Mouse (Mus musculus) cortical plate, adult 2 months (tissue): Measurements from ENCODE around the gene Senp5. TPM values are rescaled to one million over a fixed set of nuclear protein-coding genes. Genes with fewer than 3 reads are reported as not detected.

Experiments used
- H3K27ac ChIP-seq: fragments of 200-500 bp; 2 replicates; pipeline ENCODE4 v1.5.1; 2012; ENCODE audit warnings: low read length, control low read depth, inconsistent platforms; ENCODE audit not compliant: insufficient read depth
- H3K4me1 ChIP-seq: fragments of 200-500 bp; 2 replicates; pipeline ENCODE4 v1.6.1; 2011; ENCODE audit warnings: low read length; ENCODE audit not compliant: control insufficient read depth, insufficient read depth
- H3K4me3 ChIP-seq: fragments of 200-500 bp; 2 replicates; pipeline ENCODE4 v1.5.1; 2011; ENCODE audit warnings: mild to moderate bottlenecking, low read length, control low read depth; ENCODE audit not compliant: insufficient read depth
- CTCF ChIP-seq: fragments of 200-500 bp; IDR thresholded peaks from 2 replicates; pipeline ENCODE4 v1.5.1; 2011; ENCODE audit warnings: mild to moderate bottlenecking, control low read depth, low read length; ENCODE audit not compliant: insufficient read depth; ENCODE audit errors: extremely low read depth
- POLR2A ChIP-seq: fragments of 200-500 bp; IDR thresholded peaks from 2 replicates; pipeline ENCODE4 v1.6.1; 2011; ENCODE audit warnings: mild to moderate bottlenecking, low read length, control low read depth; ENCODE audit not compliant: insufficient read depth; ENCODE audit errors: extremely low read depth
- polyA plus RNA-seq: library from polyadenylated mRNA; depleted of rRNA; stranded (reverse); fragments of >200 nt; gene quantifications from 2 replicates; pipeline ENCODE4 v1.2.3, GENCODE M21; 2012

Senp5 gene
- polyA plus RNA-seq, 1 experiment: 22.0 TPM

- no peak overlapping the region for H3K27ac ChIP-seq
- peaks cover 4% of the 10 kb centered on the region; the same call in 1 of the 2 replicates for H3K4me1 ChIP-seq
- H3K4me3 ChIP-seq: no peak overlapping the region
- TF ChIP-seq POLR2A (no peak), CTCF (peak; percentile 65)
These were observed 59.1 kb downstream of the Senp5 start for GRCm38 (mm10) chr16:31943980-31944379.

- Histone ChIP-seq H3K4me1 (0 out of 2 replicates have a peak, but pooled peaks cover 3% of the 10 kb centered on the region), H3K4me3 (no peak overlapping the region), H3K27ac (no peak overlapping the region)
- TF ChIP-seq POLR2A (no peak), CTCF (no peak)
These were observed 62.5 kb downstream of the Senp5 start for GRCm38 (mm10) chr16:31940586-31940985.

DNA sequence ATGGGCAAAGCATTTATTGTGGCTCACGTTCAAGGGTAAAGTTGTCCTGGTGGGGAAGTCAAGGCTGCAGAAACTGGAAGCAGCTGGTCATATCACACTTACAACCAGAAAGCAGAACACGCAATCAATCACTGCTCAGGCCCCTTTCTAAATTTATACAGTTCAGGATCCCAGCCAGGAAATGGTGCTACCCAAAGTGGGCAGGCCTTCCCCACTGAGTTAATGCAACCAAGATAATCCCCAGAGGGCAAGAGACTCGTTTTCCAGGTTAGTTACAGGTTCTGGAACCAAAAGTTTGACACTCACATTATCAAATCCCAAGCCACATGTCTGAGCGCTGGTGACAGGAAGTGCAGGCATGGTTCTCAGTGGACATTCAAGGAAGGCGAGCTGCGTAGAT, 64.2 kb downstream of the Senp5 start:
- Histone ChIP-seq H3K4me1 (no peaks in the 10 kb centered on the region), H3K4me3 (no peak overlapping the region), H3K27ac (no peak overlapping the region)
- TF ChIP-seq CTCF (no peak), POLR2A (no peak)

DNA sequence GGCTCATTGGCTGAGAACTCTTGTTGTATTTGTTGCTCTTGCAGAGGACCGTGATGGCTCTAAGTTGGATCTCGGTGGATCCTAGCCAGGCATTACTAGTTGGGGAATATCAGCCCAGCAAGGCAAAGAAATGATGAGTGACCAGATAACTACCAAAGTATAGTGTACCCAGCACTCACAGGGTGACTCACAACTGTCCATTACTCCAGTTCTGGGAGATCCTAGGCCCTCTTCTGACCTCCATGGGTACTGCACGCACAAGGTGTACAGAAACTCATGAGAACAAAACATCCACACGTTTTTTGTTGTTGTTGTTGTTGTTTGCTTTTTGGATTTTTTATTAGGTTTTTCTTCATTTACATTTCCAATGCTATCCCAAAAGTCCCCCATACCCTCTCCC, 66.5 kb downstream of the Senp5 start:
- Histone ChIP-seq H3K4me1 (no peaks in the 10 kb centered on the region), H3K4me3 (no peak overlapping the region), H3K27ac (no peak overlapping the region)
- TF ChIP-seq CTCF (0 out of 2 replicates have a peak, but pooled peaks have one; percentile 5), POLR2A (no peak)

GRCm38 (mm10) chr16:31935091-31935979, 67.8 kb downstream of the Senp5 start:
- no peak for TF ChIP-seq CTCF
- 0 out of 2 replicates have a peak, but pooled peaks have one; percentile 52 for TF ChIP-seq POLR2A
- Histone ChIP-seq H3K27ac (peak overlapping the region; percentile 61), H3K4me1 (no peaks in the 10 kb centered on the region), H3K4me3 (peak overlapping the region; percentile 52)

DNA sequence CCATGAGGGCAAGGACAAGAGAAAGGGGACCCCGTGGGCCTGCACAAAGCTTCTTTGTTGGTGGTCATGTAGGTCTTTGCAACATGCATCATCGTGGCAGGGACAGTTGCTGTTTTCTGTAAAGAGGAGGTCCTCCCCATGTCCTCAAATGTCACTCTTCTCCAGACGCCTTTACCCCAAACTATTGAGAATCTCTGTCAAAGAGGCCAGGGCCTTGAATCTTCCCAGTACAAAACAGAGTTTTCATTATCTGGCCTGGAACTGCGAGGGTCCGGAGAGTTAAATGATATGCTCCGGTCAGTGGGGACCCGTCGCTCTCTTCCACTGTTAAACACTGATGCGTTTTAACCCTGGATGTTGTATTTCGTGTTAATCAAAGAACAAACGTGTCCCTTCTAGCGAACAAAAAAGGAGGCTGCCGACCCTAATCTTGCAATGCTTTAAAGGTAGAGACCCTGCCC, 68.5 kb downstream of the Senp5 start:
- Histone ChIP-seq H3K4me3 (peak overlapping the region; percentile 52), H3K4me1 (no peaks in the 10 kb centered on the region), H3K27ac (peak overlapping the region; percentile 61)
- TF ChIP-seq CTCF: no peak
- TF ChIP-seq POLR2A: no peak

DNA sequence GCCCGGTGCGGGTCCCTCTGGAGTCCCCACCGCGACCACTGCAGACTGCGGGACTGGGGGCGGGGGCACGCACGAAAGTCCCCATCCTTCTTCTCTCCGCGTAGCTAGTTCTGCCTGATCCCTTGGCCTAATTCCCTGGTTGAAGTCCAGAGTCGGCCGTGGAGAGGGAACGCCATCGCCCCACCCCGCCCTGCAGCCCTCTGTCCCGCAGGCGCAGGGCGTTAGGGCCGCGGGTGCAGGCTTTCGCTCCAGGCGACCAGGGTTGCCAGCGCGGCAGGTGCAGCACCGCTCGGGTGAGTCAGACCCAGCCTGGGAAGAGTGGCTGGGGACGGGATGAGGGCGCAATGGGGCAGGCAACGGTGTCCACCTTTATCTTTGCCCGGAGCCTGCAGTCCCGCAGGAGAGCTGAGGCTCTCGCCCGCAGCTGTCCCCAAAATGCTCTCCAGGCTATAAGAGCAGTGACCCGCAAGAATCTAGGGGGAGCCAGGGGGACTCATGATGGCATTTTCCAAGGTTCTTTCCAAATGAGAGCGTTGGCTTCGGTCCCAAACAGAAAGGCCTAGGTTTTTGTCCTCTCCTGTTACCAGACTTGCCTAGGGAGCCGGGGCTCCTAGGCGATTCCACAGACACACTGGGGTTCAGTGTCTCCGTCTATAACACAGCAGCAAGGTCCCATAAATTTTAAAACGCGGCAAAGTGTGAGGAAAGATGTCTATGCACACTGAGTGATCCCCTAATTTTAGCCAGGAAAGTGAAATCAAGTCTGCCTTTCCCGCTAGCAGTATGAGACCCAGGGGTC, 69.1 kb downstream of the Senp5 start, which contains the start of gene Pigz:
Gene Pigz, plus strand, starts transcription at position 101 of the 799 bp plus-strand sequence.
- TF ChIP-seq POLR2A: no peak
- no peak for TF ChIP-seq CTCF
- peak within 1 kb of the TSS; percentile 61 for H3K27ac ChIP-seq

DNA sequence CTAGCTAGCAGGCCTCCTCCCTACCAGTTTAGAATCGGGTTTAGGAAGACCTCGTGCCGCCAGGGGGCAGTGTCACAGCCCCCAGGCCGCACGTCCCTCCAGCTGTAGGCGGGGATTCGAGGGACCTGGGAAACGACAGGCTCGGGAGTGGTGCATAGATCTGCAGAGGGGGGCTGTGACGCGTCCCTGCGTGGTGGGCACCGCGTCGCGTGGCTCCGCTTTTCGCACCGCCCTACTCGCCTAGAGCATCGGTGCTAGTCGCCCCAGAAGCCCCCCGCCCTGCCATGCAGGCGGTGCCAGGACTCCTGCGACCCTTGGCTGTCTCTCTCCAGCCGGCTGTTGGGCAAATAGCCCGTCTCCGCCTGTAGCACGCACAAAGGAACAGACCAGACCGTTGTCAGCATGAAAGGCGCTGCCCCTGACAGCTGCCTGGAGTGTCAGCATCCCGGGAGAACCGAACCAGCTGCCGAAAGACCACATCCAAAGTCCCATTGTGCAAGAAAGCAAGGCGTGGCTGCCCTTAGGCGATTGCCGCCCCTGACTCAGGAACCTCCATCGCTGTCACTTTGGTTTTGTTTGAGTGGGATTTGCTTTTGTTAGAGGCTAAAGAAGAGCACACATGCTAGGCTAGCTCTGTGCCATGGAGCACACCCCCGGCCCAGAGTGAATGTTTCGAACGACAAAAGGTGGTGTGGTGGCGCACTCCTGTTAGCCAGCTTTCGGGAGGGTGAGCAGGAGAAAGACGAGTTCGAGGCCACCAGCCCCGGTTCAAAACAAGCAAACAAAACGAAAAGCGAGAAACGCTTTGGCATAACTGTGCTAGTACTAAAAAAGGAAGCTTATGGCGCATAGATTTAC, 70.0 kb downstream of the Senp5 start:
- Histone ChIP-seq H3K27ac (peak overlapping the region; percentile 61), H3K4me1 (no peaks in the 10 kb centered on the region), H3K4me3 (peak overlapping the region; percentile 52)
- TF ChIP-seq POLR2A (peak; percentile 74; the same call in 1 of the 2 replicates), CTCF (peak; percentile 71)

More for the DNA sequence above, 69.1 kb downstream of the Senp5 start, which contains the start of gene Pigz:
- peak within 1 kb of the TSS; percentile 52 for H3K4me3 ChIP-seq
- no peaks in the 10 kb centered on the region for H3K4me1 ChIP-seq
